Mouse (Mus musculus) MEL-GATA-1-ER (cell line): Measurements from ENCODE around the gene Zfp871.

Experiments
- DNase-seq: peaks from one replicate; pipeline ENCODE4 v3.0.0-alpha.2; 2012; ENCODE audit warnings: low read depth; ENCODE audit errors: extremely low read depth

The Zfp871 gene

DNA sequence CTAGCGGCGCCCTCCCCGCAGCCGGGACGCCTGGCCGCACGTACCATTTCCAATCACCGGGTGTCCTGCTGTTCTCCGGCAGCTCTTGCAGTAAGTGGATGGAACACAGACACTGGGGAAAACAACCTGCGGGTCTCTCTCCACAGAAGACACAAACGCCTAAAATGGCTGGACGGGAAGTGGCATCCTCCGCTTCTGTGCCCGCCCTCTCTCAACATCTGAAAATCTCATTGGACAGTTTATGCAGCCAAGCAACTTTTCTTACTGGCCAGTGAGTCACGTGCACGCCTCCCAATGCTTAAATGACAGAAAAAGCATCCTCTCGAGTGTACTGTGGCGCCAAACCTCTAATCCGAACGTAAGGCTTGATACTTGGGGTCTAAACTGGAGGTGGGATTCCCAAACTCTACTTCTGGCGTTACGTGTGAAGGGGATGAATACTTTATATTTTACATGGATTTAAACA is at the start of gene Zfp871:
Zfp871 (minus strand) TSS at position 194 of the 466 bp plus-strand sequence.
- peak; percentile 94 for DNase-seq

DNA sequence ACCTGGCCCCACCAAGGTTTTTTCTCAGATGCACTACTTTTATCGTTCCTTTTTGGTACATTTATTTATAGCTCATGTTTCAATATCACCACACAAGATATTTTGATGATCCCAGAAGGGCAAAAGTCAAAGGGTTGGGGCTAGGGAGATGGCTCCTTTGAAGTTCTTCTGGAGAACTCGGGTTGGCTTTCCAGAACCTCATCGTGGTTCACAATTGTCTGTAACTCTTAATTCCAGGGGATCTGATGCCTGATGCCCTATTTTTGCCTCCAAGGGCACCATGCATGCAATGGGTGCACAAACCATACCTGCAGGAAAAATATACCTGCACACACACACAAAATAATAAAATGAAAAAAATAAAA is 42.3 kb upstream of the Zfp871 start:
- DNase-seq: no peak

DNA sequence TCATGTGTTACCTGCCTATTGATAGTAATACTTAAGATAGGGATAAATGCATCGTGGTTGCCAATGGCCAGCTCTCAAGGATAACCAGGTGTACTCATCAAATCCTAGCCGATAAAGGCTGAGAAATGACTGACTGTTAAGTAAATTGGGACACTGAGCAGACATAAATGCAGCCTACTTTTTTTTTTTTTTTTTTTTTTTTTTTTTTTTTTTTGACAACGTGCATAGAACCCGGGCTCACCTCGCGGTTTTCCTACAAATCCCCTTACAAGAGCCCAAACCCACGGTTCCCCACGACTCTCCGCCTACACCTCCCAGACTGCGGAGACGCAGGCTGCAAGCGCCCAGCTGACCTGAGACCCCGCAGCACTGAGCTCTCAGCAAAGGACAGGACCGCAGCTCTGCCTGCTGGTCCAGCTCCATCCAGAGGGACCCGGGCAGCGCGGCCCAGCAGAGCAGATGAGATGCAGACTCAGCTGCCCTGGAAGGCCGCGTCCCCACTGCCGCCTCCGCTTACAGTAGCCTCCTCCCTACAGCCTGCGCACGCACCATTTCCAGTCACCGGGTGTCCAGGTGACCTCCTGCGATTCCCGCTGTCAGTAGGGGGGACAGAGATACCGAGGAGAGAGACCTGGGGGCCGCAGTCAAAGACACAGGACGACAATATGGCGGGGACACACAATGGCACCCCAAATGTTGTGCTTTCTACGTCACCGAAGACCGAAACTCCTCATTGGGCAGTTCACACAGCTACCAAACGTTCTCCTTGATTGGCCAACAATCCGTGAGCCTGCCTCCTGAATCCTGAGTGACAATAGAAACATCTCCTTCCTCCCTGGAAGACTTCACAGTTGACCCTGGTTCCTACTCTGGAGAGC is 41.7 kb upstream of the Zfp871 start, which contains the start of gene Zfp799:
Zfp799 (minus strand) TSS at position 722 of the 878 bp plus-strand sequence.
- no peak for DNase-seq

DNA sequence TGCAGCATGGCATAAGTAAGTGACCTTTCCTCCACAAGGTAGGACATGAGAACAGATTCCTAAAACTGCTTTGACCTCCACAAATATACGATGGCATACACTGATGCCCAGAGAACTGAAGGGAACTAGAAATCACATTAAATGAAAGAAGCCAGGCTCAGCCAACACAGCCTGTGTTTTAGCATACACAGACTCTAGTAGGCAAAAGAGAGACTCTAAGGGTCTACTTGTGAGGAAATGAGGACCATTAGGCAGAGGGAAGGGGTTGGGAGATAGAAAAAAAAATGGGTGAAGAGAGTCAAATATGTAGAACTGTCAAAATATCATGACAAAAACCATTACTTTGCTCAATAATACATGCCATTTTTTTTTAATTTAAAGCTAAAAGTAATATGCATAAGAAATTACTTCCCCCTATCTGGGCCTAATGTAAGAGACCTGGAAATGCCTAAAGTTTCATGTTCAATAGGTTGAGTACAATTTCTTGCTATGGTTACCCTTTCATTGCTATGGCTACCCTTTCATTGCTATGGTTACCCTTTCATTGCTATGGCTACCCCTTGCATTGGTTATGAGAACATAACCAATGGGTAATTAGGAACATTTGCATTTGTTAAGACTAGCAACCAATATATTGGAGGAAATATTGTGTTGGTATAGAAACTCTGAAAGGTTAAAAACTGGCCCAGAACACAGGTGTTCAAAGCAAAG is 28.1 kb upstream of the Zfp871 start:
- no peak for DNase-seq

DNA sequence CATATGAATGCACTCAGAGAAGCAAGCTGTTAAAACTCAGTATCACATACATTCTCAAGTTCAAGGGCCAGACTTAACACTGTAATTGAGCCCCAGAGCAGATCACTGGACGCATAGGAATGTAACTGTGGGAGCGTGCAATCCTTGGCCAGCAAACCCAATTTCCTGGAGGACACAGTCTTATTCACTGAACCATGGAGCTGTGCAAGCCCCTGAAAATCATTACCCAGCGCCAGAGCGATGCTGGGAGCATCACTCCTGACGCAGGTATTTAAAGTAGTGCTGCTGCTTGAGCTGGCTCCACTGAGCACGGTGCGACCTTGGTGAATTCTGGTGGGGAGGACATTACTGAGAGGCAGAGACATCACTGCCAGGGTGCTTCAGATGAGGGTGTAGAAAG is 26.0 kb upstream of the Zfp871 start:
- no peak for DNase-seq

DNA sequence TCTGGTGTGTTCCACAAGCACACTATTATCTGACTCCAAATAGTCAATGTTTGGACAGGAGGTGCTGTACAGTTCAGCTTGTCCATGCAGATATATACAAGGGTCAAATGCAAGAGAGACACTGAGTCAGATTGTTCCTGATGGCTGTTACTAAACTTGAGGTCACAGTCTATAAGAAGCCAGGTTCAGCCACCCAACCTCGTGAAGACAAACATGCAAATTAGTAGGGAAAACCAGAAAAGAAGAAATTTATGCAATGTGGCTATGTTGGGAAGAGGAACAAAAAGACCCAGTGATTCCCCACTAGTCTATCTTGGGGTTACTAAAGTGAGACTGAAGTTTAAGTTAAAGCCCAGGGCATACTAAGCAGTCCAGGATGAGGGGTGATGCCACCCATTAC is 22.6 kb upstream of the Zfp871 start:
- no peak for DNase-seq

DNA sequence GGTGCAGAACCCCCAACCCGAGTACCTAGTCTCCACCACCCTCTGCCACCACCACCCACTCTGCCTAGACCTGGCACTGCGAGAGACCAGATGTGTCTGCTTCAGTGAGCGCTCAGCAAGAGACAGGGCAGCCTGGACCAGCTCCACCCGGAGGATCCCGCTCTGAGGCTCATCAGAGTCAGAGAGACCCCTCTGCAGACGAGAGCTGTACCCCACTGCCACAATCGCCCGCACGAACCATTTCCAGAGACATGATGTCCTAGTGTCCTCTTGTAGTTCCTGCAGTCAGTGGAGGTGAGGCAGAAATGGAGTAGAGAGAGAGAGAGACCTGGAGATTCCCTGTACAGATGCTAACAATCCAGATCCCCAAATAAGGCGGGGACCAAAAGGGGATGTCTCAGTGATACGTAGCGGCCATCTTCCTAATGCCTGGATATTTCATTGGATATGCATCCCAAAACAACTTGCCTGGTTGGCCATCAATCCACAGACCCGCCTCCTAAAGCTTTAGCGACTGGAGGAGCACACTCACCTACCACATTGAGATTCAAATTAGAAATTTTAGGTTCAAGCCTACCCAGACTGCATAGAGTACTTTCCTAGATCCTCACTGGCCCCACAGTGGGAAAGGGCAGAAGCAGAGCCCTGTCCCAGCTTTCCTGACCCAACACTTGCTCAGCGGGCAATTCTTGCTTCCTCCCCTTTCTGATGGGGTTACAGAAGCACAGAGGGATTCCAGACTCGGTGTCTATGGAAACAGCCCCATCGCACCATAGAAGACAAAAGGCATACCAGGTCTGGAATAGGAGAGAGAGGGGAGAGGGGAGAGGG is 21.7 kb upstream of the Zfp871 start, which contains the start of gene Zfp811:
Zfp811 (minus strand) TSS at position 388 of the 831 bp plus-strand sequence.
- no peak for DNase-seq

DNA sequence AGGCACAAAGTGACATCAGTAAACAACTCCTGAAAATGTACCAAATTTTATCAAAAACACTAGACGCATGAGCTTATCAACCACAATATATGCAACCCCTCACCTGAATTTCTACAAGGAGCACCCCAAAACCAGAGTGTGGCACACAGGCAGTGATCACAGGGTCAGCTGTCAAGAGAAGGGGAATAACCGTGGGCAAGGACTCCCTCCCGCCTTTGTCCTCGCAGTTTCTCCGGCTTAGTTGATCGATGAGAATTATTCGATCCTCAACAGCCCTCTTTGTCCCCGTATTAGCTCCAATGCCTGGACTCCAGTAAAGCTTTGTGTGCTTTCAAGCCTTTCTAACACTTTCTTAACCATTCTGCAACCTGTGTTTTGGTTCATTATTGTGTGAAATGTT is 20.8 kb upstream of the Zfp871 start:
- no peak for DNase-seq

DNA sequence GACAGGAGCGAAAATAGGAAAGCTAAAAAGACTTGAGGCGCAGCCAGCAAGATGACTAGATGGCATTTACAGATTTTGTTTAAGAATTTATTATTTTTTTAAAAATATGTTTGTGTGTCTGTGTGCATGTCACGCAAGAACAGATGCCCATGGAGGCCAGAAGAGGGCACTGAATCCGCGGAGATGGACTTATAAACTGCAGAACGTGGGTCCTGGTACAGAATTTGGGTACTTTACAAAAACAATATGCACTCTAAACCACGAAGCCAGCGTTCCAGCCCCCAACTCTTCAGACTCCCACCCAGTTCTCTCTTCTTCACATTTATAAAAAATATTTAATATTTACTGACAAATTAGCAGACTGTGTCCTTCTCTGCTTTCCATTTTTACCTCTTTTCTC is 1.2 kb upstream of the Zfp871 start:
- no peak for DNase-seq

DNA sequence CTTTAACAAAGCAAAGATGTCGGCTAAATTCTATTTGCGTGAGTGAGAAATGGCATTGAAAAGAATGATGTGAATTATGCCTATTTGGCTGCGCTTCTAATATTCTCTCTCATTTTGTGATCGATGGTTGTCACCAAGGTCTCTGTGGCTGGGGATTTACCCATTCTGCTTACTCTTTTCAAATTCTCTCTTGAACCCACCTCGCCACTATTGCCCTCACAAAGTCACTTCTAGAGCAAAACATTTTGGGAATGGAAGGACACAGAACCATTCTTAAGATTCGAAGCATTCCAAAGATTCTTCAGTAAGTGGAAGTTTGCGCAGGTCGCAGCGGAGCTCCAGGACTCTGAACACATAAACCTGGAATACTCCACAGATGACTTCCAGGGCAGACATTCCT is 489 bp upstream of the Zfp871 start:
- no peak for DNase-seq

DNA sequence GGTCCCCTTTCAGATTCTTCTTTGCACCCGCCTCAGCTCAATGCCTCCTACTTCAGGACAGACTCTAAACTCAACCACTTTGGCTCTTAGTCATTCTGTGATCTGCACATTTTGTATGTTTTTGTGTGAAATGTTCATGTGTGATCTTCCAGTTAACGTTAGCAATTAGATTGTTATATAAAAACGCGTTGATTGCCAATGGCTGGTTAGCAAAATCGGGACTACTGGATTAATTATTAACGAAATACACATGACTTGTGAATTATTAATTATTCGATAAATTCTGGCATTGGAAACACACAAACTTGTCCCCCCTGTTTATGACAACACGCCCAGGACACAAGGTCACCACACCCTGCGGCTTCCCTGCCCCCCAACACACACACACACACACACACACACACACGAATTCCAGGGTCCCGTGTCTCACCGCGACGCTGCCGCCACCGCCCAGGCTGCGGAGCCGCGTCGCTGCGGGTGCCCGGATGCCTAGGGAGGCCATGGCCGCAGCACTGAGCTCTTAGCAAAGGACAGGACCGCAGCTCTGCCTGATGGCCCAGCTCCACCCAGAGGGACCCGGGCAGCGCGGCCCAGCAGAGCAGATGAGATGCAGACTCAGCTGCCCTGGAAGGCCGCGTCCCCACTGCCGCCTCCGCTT is 522 bp downstream of the Zfp871 start:
- DNase-seq: peak; percentile 9

DNA sequence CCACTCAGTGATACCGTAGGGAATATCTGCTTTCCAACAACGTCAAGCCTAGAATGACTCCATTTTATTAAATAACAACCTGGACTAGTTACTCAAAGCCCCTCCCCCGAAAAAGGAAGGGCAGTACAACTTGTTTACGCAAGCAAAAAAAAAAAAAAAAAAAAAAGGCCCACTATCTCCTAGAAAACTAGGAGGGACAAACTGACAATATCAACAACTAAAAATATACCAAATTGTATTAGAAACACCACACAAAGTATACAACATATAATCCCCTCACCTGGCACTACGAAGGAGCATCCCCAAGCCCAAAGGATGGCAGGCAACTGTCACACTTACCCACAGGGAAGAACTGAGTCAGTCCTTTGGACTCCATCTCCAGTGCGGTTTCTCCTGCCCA is 1.1 kb downstream of the Zfp871 start:
- no peak for DNase-seq

DNA sequence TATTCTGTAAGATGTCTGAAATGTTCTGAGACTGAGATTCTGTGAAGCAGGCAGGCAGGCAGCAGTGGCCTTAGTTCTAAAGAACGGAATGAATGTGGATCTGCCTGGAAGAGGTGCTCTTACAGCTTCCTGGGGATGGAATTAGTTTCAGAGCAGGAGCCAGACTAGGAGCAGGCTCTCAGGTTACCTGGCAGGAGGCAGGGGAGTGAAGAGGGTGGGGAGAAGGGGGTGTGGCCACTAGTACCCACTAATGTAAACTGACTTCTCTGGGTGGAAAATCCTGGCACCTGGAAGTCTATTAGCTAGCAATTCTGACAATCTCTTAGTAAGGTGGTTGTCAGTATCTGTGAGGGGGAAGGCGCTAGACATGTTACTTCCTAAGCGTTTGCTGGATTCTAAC is 2.4 kb downstream of the Zfp871 start:
- no peak for DNase-seq

DNA sequence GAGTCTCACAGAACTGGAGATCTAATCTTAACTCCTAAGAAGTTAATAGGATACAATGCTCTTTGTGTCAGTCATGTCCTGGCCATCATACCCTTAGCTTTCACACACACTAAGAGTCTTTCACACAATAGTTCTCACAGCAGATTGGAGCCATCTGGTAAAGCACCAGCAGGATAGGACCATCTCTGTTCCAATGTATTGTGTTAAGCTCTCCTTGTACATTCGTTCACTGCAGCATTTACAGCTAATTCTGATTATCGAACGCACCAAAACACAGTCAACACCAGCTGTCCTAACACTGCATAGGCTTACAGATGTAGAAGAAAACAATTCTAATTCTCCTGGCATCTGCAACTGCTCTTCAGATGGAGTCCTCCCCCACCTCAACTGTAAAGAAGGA is 10.5 kb downstream of the Zfp871 start:
- DNase-seq: no peak

DNA sequence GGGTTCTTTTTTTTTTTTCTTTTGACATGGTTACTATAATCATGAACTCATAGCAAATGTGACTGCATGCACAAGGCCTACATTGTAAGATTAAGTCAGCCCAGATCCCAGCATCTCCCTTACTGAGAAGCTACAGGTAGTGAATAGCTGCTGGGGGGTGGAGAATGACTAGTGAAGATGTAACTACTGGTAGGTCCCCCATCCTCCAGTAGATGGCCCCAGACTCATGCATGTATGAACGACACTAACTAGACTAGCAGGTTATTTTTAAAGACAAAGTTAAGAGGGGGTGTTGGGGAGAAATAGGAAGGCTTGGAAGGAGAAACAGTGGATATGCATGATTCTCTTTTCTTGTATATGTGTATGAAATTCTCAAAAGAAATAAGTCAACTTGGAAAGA is 16.9 kb downstream of the Zfp871 start:
- DNase-seq: no peak

DNA sequence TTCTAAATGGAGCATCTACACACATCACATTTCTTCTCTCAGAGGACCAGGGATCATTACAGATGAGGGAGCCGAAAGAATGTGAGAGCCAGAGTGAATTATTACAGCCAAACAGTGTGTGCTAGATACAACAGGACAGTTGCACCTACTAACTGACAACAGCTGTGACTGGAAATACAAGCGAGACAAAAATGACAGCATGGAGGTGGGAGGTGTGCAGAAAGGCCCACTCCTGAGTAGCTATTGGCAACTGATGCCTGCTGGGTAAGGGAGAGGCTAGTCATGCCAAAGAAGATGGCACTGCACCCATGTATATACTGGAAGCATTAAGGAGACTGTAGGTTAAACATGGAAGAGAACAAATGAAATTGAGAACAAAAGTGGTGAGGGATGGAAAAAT is 21.7 kb downstream of the Zfp871 start:
- DNase-seq: no peak

DNA sequence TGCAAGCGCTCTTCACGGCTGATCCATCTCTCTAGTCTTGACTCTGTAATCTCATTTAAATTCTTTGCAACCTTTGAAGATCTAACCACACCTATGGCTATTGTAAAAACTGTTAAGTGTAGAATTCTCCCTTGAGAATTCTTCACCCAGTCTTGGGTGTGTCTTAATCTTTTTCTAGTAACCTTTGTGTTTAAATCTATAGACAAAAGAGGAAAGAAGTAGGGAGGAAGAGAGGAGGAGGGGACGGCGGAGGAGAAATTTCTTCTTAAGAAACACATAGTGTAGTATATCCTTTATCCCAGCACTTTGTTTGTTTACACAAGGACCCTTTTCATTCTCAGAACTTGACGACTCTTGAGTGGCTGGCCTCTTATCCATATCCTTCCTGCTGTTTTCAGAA is 30.8 kb downstream of the Zfp871 start:
- DNase-seq: no peak

DNA sequence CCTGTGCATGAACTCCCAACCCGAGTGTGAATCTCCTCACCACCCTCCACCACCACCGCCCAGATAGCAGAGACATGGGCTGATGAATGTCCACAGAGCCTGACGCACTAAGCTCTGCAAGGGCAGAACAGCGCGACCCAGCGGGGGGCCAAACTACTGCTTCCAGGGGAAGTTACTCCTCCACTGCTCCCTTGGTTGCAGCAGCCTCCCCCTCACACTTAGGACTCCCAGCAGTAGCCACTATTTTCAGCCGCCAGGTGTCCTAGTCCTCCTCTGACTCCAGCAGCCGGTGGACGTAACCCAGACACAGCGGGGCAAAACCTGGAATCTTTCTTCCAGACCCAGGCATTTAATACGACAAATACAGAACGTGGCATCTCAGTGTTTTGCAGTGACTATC is 34.5 kb downstream of the Zfp871 start:
- DNase-seq: no peak

DNA sequence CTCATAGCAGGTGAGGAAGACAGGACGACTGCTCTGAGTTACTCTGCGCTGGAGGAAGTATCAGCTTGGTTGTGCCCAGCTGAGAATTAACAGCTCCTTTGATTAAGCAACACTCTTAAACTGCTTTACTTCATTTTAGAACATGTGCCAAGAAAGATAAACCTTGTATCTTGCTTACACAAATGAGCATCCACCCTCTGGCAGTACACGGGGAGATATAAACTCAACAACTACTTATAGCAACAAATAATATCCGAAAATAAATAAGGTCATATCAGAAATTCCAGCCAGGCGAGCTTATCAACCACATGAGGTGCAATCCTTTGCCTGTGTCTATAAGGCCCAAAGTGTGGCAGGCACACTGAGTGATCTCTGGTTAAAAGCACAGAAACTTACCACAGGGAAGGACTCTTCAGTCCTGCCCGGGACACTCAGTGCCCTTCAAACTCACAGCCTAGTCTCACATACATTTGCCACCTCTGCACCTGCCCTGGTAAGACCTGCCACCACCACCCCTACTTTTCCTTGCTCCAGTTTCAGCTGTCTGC is 35.2 kb downstream of the Zfp871 start:
- peak; percentile 10 for DNase-seq

DNA sequence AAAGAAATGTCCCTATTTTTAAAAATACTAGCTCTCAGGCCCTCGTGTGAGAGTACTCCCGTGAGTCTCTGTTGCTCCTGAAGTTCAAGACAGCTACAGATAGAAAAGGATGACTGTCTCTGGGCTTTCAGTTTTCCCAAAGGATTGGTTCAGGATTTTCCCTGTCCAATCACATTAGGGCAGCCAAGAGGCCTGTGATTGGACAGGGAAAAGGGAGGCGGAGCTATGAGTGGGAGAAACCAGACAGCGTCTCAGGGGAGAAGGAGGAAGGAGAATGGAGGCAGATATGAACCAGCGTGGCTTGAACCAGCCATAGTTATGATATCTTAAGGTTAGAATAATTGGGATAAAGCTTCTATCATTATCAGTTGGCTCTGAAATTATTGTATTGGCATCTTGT is 37.5 kb downstream of the Zfp871 start:
- no peak for DNase-seq

DNA sequence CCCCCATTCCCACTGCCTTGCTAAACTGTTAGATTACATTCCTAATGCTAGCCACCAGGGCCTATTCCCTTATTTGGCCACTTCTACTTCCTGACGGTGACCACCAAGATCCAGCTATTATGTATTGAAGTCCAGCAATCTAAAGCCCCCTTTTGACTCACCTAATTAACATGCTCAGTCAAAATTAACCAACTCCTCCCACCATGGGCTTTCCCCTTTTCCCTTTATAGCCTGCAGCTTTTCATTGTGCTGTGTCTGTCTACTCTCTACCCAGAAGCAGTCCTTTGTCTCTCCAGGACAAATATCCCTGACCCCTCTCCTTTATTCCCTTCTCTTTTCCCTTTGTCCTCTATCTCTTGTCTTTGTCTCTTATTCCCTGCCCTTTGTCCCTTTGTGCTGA is 47.0 kb downstream of the Zfp871 start:
- no peak for DNase-seq
